Mouse (Mus musculus) A20 (cell line): ENCODE measurements around the gene Pdzd3.

Experiments used
- DNase-seq: peaks from one replicate; pipeline ENCODE4 v3.0.0-alpha.2; 2011; ENCODE audit warnings: low read depth, low spot score

Gene Pdzd3

DNA sequence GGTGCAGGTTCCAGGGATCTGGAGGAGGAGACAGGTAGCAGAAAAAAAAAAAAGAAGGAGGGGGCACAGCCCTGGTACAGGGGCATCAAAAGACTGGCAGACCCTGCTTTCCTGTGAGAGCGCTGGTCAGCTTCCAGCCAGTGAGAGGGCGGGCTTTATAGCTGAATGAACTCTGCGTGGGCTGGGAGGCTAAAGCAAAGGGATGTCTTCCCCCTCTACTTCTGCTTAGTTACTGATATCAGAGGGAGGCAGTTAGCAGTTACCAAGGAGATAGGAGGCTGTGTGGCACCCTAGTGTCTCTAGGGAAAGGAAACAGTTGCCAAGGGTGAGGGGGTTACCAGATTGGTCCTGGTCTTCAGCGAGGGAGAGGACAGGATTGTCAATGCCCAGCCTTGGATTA, 826 bp downstream of the Pdzd3 start:
- DNase-seq, result no peak

GRCm38 (mm10) chr9:44249181-44250146, 1.8 kb downstream of the Pdzd3 start:
- peak; percentile 67 for DNase-seq

DNA sequence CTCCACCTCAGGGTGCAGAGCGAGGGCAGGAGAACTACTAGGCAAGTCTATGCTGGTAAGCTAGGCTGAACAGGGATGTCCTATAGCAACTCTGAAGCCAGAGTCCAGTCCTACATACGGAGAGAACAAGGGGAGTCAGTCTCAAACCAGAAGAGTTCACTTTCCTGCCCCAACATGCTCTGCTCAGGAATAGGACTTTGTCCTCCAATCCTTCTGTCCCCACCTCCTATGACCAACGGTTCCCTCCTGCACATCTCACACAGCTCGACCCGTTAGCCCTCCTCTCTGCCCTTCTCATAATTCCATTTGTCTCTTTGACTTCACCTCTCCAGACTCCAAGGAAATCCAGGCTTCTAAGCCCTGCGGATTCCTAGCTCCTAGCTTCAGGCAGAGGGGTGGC, 3.4 kb downstream of the Pdzd3 start:
- no peak for DNase-seq

DNA sequence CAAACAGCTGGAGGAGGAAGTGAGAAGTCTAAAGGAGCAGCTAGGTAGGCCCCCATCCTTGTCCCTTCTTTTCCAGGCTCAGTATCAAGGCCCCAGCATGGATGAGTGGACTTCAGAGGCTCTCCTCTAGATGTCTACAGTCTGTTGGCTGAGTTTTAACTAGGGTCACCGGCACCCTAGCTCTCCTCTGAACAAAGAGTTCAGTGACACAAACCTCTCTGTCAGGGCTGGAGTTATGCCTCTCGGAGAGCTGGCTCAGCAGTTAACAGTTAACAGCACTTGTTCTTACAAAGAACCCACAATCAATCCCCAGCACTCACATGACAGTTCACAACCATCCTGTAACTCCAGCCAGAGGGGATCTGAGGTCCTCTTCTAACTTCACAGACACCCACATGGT, 7.7 kb downstream of the Pdzd3 start:
- DNase-seq, result no peak

GRCm38 (mm10) chr9:44241418-44241817, 9.9 kb downstream of the Pdzd3 start:
- DNase-seq, result no peak

DNA sequence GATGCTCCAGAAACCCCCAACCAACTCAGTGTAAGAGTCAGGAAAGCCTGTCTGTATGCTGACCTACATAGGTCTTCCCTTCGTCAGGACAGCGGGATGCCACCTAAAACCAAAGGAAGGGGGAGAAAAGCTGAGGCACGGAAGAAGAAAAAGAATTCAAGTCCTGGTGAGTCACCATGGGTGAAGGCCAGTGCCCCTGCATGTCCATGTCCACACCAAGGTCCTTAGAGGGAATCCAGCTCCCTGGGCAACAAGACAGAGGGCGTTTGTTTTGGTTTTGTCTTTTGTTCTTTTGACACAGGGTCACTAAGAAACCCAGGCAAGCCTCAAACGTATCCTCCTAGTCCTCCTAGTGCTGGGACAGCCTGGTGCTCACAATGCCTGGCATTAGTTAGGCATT, 10.4 kb downstream of the Pdzd3 start:
- DNase-seq, result no peak

GRCm38 (mm10) chr9:44240399-44240798, 10.9 kb downstream of the Pdzd3 start, which contains the start of gene Ccdc153:
Ccdc153 (plus strand) TSS chr9:44240676.
- DNase-seq, result no peak

DNA sequence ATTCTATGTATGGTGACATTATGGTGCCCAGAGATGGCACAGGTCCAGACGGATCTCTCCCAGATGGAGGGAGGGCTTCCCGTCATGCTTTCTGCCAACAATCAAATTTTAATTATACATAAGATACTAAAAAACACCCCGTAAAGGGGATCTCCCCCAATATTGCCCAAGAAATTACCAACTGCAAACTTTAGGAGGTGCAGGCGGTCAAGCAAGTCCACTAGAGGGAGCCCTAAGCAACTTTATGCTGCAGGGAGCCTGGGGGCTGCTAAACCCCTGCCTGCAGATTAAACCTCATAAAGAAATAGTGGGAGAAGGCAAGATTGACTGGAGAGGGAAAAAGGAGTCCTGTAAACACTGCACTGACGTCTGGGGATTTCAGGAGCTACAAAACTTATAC, 11.8 kb downstream of the Pdzd3 start:
- peak; percentile 74 for DNase-seq

- DNase-seq, result no peak
These were observed 12.6 kb downstream of the Pdzd3 start for GRCm38 (mm10) chr9:44238501-44239190.

DNA sequence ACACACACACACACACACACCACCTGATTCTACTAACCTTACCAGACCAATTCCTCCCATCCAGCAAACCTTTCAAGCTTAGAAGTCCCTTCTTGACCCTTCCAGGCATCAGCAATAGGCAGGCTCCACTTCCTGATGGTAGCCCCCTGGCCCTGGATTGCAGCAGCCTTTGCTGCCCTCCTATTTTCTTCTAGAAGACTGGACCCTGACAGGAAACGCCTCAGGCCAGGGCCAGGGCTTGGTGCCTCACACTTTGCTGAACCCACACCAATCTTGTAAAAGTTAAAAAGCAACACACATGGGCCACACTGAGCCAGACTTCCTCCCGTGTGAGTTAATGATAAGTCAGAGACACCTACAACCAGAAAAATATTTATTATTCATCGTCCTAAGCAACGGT, 14.1 kb downstream of the Pdzd3 start:
- DNase-seq, result no peak

- no peak for DNase-seq
These were observed 14.7 kb downstream of the Pdzd3 start for GRCm38 (mm10) chr9:44236601-44237000.

GRCm38 (mm10) chr9:44234479-44235427, 16.5 kb downstream of the Pdzd3 start:
- peak; percentile 88 for DNase-seq

GRCm38 (mm10) chr9:44233802-44234478, 17.3 kb downstream of the Pdzd3 start, which contains the start of gene Cbl:
Cbl (minus strand) TSS chr9:44234049.
- DNase-seq, result peak; percentile 99

DNA sequence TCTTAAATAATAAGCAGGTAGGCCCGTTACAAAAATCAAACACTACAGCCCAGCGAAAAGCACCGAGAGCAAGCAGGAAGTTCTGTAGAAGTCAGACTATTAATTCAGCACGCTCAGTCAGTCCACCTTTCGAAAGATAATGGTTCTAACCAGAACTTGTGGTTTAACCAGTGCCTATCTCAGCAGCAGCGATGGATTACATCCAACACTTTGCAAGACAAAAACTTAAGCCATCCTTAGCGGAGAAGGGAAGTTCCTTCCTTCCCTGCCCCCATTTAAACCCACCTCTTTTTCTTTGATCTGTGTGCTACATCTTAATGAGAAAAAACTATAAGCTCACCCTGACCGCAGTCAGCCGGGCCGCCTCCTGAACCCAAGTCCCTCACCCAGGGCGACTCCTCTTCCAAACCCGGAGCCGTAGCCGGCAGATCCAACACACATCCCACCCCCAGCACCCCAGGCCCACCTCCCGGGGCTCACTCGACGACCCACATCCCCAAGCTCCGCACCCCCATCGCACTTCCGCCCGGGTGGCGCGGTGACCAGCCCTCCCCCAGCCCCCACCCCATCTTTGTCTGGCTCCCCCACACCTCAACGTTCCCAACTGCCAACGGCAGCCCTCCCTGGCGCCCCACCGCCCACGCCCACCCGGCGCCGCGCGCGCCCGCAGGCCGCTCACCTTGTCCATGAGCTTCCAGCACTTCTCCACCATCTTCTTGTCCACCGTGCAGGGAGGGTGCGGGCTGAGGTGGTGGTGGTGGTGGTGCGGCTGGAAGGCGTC, 18.1 kb downstream of the Pdzd3 start:
- peak; percentile 74 for DNase-seq

DNA sequence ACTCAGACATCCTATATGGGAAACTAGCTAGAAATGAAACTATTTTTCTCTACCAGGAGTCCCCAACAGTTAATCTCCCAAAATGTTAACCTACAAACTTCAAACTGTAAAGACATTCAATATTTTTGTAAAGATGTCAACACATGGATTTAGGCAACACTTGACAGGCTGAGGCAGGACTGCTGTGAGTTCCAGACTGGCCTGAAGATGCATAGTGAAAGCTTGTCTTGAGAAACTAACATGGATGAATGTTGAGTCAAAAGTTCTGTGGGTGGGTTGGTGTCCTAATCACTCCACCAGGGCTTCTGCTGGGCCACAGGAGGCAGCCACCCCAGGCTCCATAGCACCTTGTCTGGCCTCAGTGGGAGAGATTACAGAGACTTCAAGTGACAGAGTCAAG, 19.7 kb downstream of the Pdzd3 start:
- no peak for DNase-seq

DNA sequence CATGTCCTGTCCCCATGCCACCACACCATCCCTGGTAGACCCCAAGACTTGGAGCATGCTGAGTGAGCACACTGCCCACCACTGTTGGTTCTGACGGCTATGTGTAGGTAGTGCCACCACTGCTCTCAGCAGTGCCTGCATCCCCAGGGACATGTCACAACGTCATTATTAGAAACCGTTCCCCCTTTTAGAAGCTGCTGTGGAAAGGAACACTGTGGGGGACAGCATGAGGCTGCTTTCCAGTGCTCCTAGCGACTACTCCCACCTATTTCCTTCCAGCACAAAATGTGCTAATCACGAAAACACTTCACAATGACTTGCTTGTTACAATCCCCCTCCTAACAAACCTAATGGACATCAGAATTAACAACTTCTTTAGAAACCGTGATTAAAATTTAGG, 25.3 kb downstream of the Pdzd3 start:
- DNase-seq, result no peak

- peak; percentile 91 for DNase-seq
These were observed 37.7 kb downstream of the Pdzd3 start for GRCm38 (mm10) chr9:44213538-44213937.

DNA sequence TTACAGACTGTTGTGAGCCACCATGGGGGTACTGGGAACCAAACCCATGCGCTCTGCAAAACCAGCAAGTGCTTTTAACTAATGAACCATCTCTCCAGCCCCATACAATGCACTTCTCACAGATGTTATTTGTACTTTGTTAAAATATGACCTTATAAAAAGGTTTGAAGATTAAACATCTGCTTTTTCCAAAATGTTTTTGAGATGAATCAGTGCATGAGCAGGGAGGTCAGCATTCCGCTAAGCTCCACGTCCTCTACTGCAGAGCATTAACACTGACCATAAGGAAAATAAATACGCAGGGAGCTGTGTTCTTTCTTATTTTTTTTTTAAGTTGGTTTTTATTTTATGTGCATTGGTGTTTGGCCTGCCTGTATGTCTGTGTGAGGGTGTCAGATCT, 38.9 kb downstream of the Pdzd3 start:
- DNase-seq, result no peak

GRCm38 (mm10) chr9:44209416-44209815, 41.9 kb downstream of the Pdzd3 start:
- no peak for DNase-seq

GRCm38 (mm10) chr9:44207840-44208239, 43.4 kb downstream of the Pdzd3 start:
- no peak for DNase-seq
